Mouse (Mus musculus) stomach, postnatal 0 days (tissue): ENCODE measurements around the gene Prune2. TPM values are rescaled to one million over a fixed set of nuclear protein-coding genes. Genes with fewer than 3 reads are reported as not detected.

Experiments used
- ATAC-seq: fragments of 200-750 bp; cut with Nextera tagmentation; 2 replicates; pipeline ENCODE4 v1.8.0; 2017; ENCODE audit not compliant: low FRiP score, low TSS enrichment
- DNase-seq: peaks from one replicate; pipeline ENCODE4 v3.0.0-alpha.2; 2016; ENCODE audit warnings: low spot score
- H3K27ac ChIP-seq: fragments of 300-500 bp; sonication (generic); replicated peaks from 2 replicates; pipeline ENCODE4 v1.5.1; 2014; ENCODE audit warnings: mild to moderate bottlenecking, control low read depth
- H3K27me3 ChIP-seq: fragments of 300-500 bp; sonication (generic); 2 replicates; pipeline ENCODE4 v1.6.1; 2014; ENCODE audit warnings: low read length; ENCODE audit not compliant: control insufficient read depth, insufficient read depth
- H3K36me3 ChIP-seq: fragments of 300-500 bp; sonication (generic); 2 replicates; pipeline ENCODE4 v1.6.1; 2014; ENCODE audit warnings: low read length, mixed read lengths; ENCODE audit not compliant: control insufficient read depth, insufficient read depth
- H3K4me1 ChIP-seq: fragments of 300-500 bp; sonication (generic); replicated peaks from 2 replicates; pipeline ENCODE4 v1.6.1; 2014; ENCODE audit warnings: antibody characterized with exemption; ENCODE audit not compliant: control insufficient read depth, insufficient read depth
- H3K4me2 ChIP-seq: fragments of 300-500 bp; sonication (generic); replicated peaks from 2 replicates; pipeline ENCODE4 v1.6.1; 2014; ENCODE audit warnings: low read depth, mild to moderate bottlenecking, control low read depth, moderate library complexity
- H3K4me3 ChIP-seq: fragments of 300-500 bp; sonication (generic); 2 replicates; pipeline ENCODE4 v1.5.1; 2014; ENCODE audit warnings: low read depth, low read length, control low read depth
- H3K9ac ChIP-seq: fragments of 300-500 bp; sonication (generic); 2 replicates; pipeline ENCODE4 v1.6.1; 2014; ENCODE audit warnings: mild to moderate bottlenecking, low read length, control low read depth, mixed read lengths
- H3K9me3 ChIP-seq: fragments of 300-500 bp; sonication (generic); 2 replicates; pipeline ENCODE4 v1.6.1; 2016; ENCODE audit warnings: low read length; ENCODE audit not compliant: control insufficient read depth
- CTCF ChIP-seq: IDR thresholded peaks from 2 replicates; pipeline ENCODE4 v1.5.1; 2016; ENCODE audit warnings: antibody characterized with exemption, low read depth, mild to moderate bottlenecking, moderate library complexity
- EP300 ChIP-seq: optimal IDR thresholded peaks from 2 replicates; pipeline ENCODE3; 2016; ENCODE audit warnings: antibody characterized with exemption
- WGBS: fragments of 180-500 bp; shearing (Covaris S2); extraction: QIAGEN DNeasy Blood & Tissue Kit; methylation state at CpG from one replicate; pipeline ENCODE4 v1.1.7; 2014; 5-methylcytosine and 5-hydroxymethylcytosine counted together
- polyA plus RNA-seq: library from polyadenylated mRNA; unstranded; fragments of >200 nt; fragmentation: Nextera tagmentation; extraction: Ambion mirVana; gene quantifications from 2 replicates; pipeline ENCODE4 v1.2.1, GENCODE M21; 2015

Prune2 gene
- polyA plus RNA-seq, 1 experiment from 2014 or later = 2.0 TPM

DNA sequence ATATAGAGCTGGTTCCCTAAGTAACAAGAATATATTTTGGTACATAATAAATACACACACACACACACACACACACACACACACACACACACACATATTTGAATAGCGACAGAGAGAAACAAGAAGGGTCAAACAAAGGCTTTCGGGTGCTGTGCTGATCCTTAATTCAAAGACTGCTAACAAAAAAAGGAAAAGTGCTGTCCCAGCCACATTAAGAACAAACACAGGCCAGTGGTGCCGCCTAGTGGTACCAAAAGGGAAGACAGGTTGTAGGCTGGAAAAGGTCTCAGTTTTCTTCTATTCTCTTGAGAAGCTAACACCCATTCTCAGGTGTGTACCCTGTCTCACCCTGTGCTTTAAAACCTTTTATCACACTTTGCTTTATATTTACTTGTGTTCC is 74.4 kb downstream of the Prune2 start:
- Histone ChIP-seq H3K27ac (no peak overlapping the region), H3K36me3 (no peaks in the 10 kb centered on the region), H3K4me1 (no peaks in the 10 kb centered on the region), H3K9ac (no peak overlapping the region), H3K27me3 (no peaks in the 10 kb centered on the region), H3K9me3 (no peaks in the 10 kb centered on the region), H3K4me2 (no peak overlapping the region), H3K4me3 (no peak overlapping the region)
- TF ChIP-seq CTCF = peak; percentile 94
- no peak for TF ChIP-seq EP300
- 4% methylated on average over 3 of the region's 3 CpGs for WGBS
- peak; percentile 69 for DNase-seq
- ATAC-seq = no peak

DNA sequence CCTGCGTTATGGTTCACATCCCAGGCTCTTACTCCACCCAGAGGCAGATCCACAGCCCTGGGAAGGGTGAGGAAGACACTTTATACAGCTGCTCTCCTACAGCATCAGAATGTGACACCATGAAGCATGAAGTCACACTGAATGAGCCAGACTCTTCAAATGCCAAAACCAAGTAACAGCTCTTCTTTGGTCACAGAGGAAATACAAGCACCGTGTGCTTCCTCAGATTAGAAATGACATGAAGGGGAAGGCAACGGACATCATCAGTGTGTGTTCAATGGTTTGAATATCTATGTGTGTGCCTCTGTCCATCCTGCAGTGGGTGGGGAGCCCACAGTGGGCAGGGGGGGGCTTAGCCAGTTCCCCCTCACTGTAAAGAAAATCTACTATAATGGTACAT is 76.4 kb downstream of the Prune2 start:
- no peak for TF ChIP-seq EP300
- no peak for TF ChIP-seq CTCF
- H3K4me2 ChIP-seq = no peak overlapping the region
- no peak overlapping the region for H3K4me3 ChIP-seq
- no peak overlapping the region for H3K27ac ChIP-seq
- H3K9me3 ChIP-seq = no peaks in the 10 kb centered on the region
- no peaks in the 10 kb centered on the region for H3K4me1 ChIP-seq
- 78% methylated on average over 3 of the region's 3 CpGs for WGBS
- no peak overlapping the region for H3K9ac ChIP-seq
- ATAC-seq (no peak), DNase-seq (no peak)
- no peaks in the 10 kb centered on the region for H3K36me3 ChIP-seq
- H3K27me3 ChIP-seq = no peaks in the 10 kb centered on the region

DNA sequence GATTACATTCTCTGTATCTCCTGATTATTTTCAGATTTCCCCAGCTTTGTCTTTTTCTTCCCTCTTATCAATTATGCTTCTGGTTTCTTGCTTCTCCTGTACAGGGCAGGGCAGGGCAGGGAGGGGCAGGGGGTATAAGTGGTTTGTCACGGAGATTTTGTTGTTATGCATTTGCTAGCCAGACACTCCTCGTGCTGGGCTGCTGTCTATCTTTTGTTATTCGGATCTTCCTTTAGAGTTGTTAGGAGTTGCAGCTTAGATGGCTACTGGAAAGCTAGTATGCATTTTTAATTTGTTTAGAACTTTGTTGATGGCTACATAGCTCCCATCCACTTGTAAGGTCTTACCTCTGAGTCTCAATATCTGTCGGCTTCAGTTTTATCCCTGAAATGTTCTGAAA is 91.0 kb downstream of the Prune2 start:
- WGBS = 72% methylated on average over 4 of the region's 4 CpGs
- no peak overlapping the region for H3K27ac ChIP-seq
- no peak overlapping the region for H3K4me3 ChIP-seq
- H3K9ac ChIP-seq = no peak overlapping the region
- no peaks in the 10 kb centered on the region for H3K27me3 ChIP-seq
- no peak for TF ChIP-seq EP300
- no peaks in the 10 kb centered on the region for H3K4me1 ChIP-seq
- DNase-seq = no peak
- H3K9me3 ChIP-seq = no peaks in the 10 kb centered on the region
- H3K4me2 ChIP-seq = no peak overlapping the region
- ATAC-seq = no peak
- H3K36me3 ChIP-seq = no peaks in the 10 kb centered on the region

- no peak for TF ChIP-seq EP300
- TF ChIP-seq CTCF = no peak
- 58% methylated on average over 3 of the region's 3 CpGs for WGBS
These were observed 100.0 kb downstream of the Prune2 start for GRCm38 (mm10) chr19:17055892-17056291.

DNA sequence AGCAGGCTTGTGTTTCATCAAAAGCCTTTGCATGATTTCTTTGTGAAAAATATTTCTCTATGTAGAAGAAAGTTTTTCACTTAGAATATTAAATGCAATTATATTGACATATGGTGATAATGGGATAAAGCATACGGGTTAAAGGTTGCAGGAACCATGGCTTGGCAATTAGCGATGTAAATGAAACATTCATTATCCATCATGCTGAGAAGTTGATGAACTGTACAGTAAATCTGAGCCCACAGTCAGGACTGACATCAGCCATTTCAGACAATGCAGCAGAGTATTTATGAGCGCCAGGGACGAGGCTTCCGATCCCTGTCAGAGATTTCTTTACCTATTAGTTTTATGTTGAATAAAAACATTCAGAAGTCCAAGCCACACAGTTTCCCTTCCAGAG is 104.2 kb downstream of the Prune2 start:
- ATAC-seq (no peak), DNase-seq (no peak)
- H3K27me3 ChIP-seq = no peaks in the 10 kb centered on the region
- H3K27ac ChIP-seq = no peak overlapping the region
- no peak overlapping the region for H3K4me3 ChIP-seq
- H3K4me2 ChIP-seq = no peak overlapping the region
- no peaks in the 10 kb centered on the region for H3K36me3 ChIP-seq
- H3K9ac ChIP-seq = no peak overlapping the region
- TF ChIP-seq CTCF = no peak
- no peak for TF ChIP-seq EP300
- 83% methylated on average over 5 of the region's 5 CpGs for WGBS
- H3K4me1 ChIP-seq = no peaks in the 10 kb centered on the region
- H3K9me3 ChIP-seq = no peaks in the 10 kb centered on the region

More at GRCm38 (mm10) chr19:17055892-17056291, 100.0 kb downstream of the Prune2 start:
- H3K27ac ChIP-seq = no peak overlapping the region
- H3K4me2 ChIP-seq = no peak overlapping the region
- H3K9me3 ChIP-seq = no peaks in the 10 kb centered on the region
- no peak overlapping the region for H3K4me3 ChIP-seq
- no peaks in the 10 kb centered on the region for H3K27me3 ChIP-seq
- no peaks in the 10 kb centered on the region for H3K36me3 ChIP-seq
- no peaks in the 10 kb centered on the region for H3K4me1 ChIP-seq
- ATAC-seq (no peak), DNase-seq (no peak)
- H3K9ac ChIP-seq = no peak overlapping the region

GRCm38 (mm10) chr19:17064421-17064820 is 108.5 kb downstream of the Prune2 start:
- Histone ChIP-seq H3K9me3 (no peaks in the 10 kb centered on the region), H3K9ac (no peak overlapping the region), H3K36me3 (no peaks in the 10 kb centered on the region), H3K27ac (no peak overlapping the region), H3K4me1 (no peaks in the 10 kb centered on the region), H3K4me3 (no peak overlapping the region), H3K4me2 (no peak overlapping the region), H3K27me3 (no peaks in the 10 kb centered on the region)
- DNase-seq (no peak), ATAC-seq (no peak)
- TF ChIP-seq CTCF (no peak), EP300 (no peak)
